Mouse (Mus musculus): ENCODE measurements at regions not wholly inside any gene's neighbourhood (a gene's known extent, or its start where the extent isn't known, plus 50 kb on each side); places are given as distances from the start of the nearest gene placed in this dataset.

- H3K9ac ChIP-seq (ENCODE audit: low read depth, low read length), result no peak overlapping the region
- no peak for ATAC-seq (ENCODE audit: low read depth)
- no peaks in the 10 kb centered on the region for H3K27me3 ChIP-seq (ENCODE audit: control insufficient read depth, insufficient read depth, low read depth, low read length)
- H3K27ac ChIP-seq (ENCODE audit: low read length), result no peak overlapping the region
- H3K4me3 ChIP-seq (ENCODE audit: low read depth, low read length), result no peak overlapping the region
- H3K4me2 ChIP-seq (ENCODE audit: low read depth, low read length), result no peak overlapping the region
- 45% methylated on average over 3 of the region's 3 CpGs for WGBS (ENCODE audit: insufficient replicate concordance)
- no peaks in the 10 kb centered on the region for H3K9me3 ChIP-seq (replicated peaks; ENCODE audit: control insufficient read depth, low read length)
- no peaks in the 10 kb centered on the region for H3K4me1 ChIP-seq (ENCODE audit: control insufficient read depth, low read depth, low read length)
- no peaks in the 10 kb centered on the region for H3K36me3 ChIP-seq (ENCODE audit: control insufficient read depth, insufficient read depth)
Measured at GRCm38 (mm10) chr2:135559328-135559727, 99.5 kb upstream of the Plcb4 start.

GRCm38 (mm10) chr2:135559933-135560710 lies 98.7 kb upstream of the Plcb4 start:
- Histone ChIP-seq H3K36me3 (ENCODE audit: control insufficient read depth, insufficient read depth) (no peaks in the 10 kb centered on the region), H3K9ac (ENCODE audit: low read depth, low read length) (no peak overlapping the region), H3K9me3 (replicated peaks; ENCODE audit: control insufficient read depth, low read length) (no peaks in the 10 kb centered on the region), H3K4me1 (ENCODE audit: control insufficient read depth, low read depth, low read length) (no peaks in the 10 kb centered on the region), H3K4me2 (ENCODE audit: low read depth, low read length) (no peak overlapping the region), H3K27me3 (ENCODE audit: control insufficient read depth, insufficient read depth, low read depth, low read length) (no peaks in the 10 kb centered on the region), H3K27ac (ENCODE audit: low read length) (no peak overlapping the region), H3K4me3 (ENCODE audit: low read depth, low read length) (no peak overlapping the region)
- 64% methylated on average over 9 of the region's 9 CpGs for WGBS (ENCODE audit: insufficient replicate concordance)
- no peak for ATAC-seq (ENCODE audit: low read depth)

- WGBS (ENCODE audit: insufficient replicate concordance), result 41% methylated on average over 1 of the region's 1 CpGs
Measured at GRCm38 (mm10) chr2:135560856-135561255, 98.0 kb upstream of the Plcb4 start.

GRCm38 (mm10) chr2:135561716-135562115 lies 97.1 kb upstream of the Plcb4 start:
- no peak overlapping the region for H3K9ac ChIP-seq (ENCODE audit: low read depth, low read length)
- no peaks in the 10 kb centered on the region for H3K27me3 ChIP-seq (ENCODE audit: control insufficient read depth, insufficient read depth, low read depth, low read length)
- no peak; the same call in 1 of the 2 replicates for ATAC-seq (ENCODE audit: low read depth)
- no peaks in the 10 kb centered on the region for H3K4me1 ChIP-seq (ENCODE audit: control insufficient read depth, low read depth, low read length)
- WGBS (ENCODE audit: insufficient replicate concordance), result 28% methylated on average over 7 of the region's 7 CpGs
- no peaks in the 10 kb centered on the region for H3K36me3 ChIP-seq (ENCODE audit: control insufficient read depth, insufficient read depth)
- H3K4me3 ChIP-seq (ENCODE audit: low read depth, low read length), result no peak overlapping the region
- no peak overlapping the region for H3K27ac ChIP-seq (ENCODE audit: low read length)
- H3K9me3 ChIP-seq (replicated peaks; ENCODE audit: control insufficient read depth, low read length), result no peaks in the 10 kb centered on the region
- H3K4me2 ChIP-seq (ENCODE audit: low read depth, low read length), result no peak overlapping the region

More at GRCm38 (mm10) chr2:135560856-135561255, 98.0 kb upstream of the Plcb4 start:
- no peaks in the 10 kb centered on the region for H3K36me3 ChIP-seq (ENCODE audit: control insufficient read depth, insufficient read depth)
- no peak overlapping the region for H3K4me3 ChIP-seq (ENCODE audit: low read depth, low read length)
- no peak overlapping the region for H3K9ac ChIP-seq (ENCODE audit: low read depth, low read length)
- no peak overlapping the region for H3K4me2 ChIP-seq (ENCODE audit: low read depth, low read length)
- no peak overlapping the region for H3K27ac ChIP-seq (ENCODE audit: low read length)
- H3K9me3 ChIP-seq (replicated peaks; ENCODE audit: control insufficient read depth, low read length), result no peaks in the 10 kb centered on the region
- H3K27me3 ChIP-seq (ENCODE audit: control insufficient read depth, insufficient read depth, low read depth, low read length), result no peaks in the 10 kb centered on the region
- H3K4me1 ChIP-seq (ENCODE audit: control insufficient read depth, low read depth, low read length), result no peaks in the 10 kb centered on the region
- ATAC-seq (ENCODE audit: low read depth), result no peak

- no peak overlapping the region for H3K4me2 ChIP-seq (ENCODE audit: low read depth, low read length)
- WGBS (ENCODE audit: insufficient replicate concordance), result 58% methylated on average over 10 of the region's 10 CpGs
Measured at GRCm38 (mm10) chr2:135562140-135562890, 96.5 kb upstream of the Plcb4 start.

GRCm38 (mm10) chr2:135564231-135564630 lies 94.6 kb upstream of the Plcb4 start:
- H3K4me3 ChIP-seq (ENCODE audit: low read depth, low read length), result no peak overlapping the region
- no peak overlapping the region for H3K27ac ChIP-seq (ENCODE audit: low read length)
- ATAC-seq (ENCODE audit: low read depth), result no peak
- H3K9ac ChIP-seq (ENCODE audit: low read depth, low read length), result no peak overlapping the region
- H3K9me3 ChIP-seq (replicated peaks; ENCODE audit: control insufficient read depth, low read length), result no peaks in the 10 kb centered on the region
- H3K36me3 ChIP-seq (ENCODE audit: control insufficient read depth, insufficient read depth), result no peaks in the 10 kb centered on the region
- no peaks in the 10 kb centered on the region for H3K4me1 ChIP-seq (ENCODE audit: control insufficient read depth, low read depth, low read length)
- no peaks in the 10 kb centered on the region for H3K27me3 ChIP-seq (ENCODE audit: control insufficient read depth, insufficient read depth, low read depth, low read length)
- 50% methylated on average over 4 of the region's 4 CpGs for WGBS (ENCODE audit: insufficient replicate concordance)
- no peak overlapping the region for H3K4me2 ChIP-seq (ENCODE audit: low read depth, low read length)

More at GRCm38 (mm10) chr2:135562140-135562890, 96.5 kb upstream of the Plcb4 start:
- no peaks in the 10 kb centered on the region for H3K4me1 ChIP-seq (ENCODE audit: control insufficient read depth, low read depth, low read length)
- H3K9ac ChIP-seq (ENCODE audit: low read depth, low read length), result no peak overlapping the region
- H3K9me3 ChIP-seq (replicated peaks; ENCODE audit: control insufficient read depth, low read length), result no peaks in the 10 kb centered on the region
- H3K27me3 ChIP-seq (ENCODE audit: control insufficient read depth, insufficient read depth, low read depth, low read length), result no peaks in the 10 kb centered on the region
- H3K27ac ChIP-seq (ENCODE audit: low read length), result no peak overlapping the region
- H3K4me3 ChIP-seq (ENCODE audit: low read depth, low read length), result no peak overlapping the region
- H3K36me3 ChIP-seq (ENCODE audit: control insufficient read depth, insufficient read depth), result no peaks in the 10 kb centered on the region
- peak; percentile 65; the same call in 1 of the 2 replicates for ATAC-seq (ENCODE audit: low read depth)

GRCm38 (mm10) chr2:135568350-135568749 lies 90.5 kb upstream of the Plcb4 start:
- H3K4me2 ChIP-seq (ENCODE audit: low read depth, low read length), result no peak overlapping the region
- 57% methylated on average over 2 of the region's 2 CpGs for WGBS (ENCODE audit: insufficient replicate concordance)
- H3K9ac ChIP-seq (ENCODE audit: low read depth, low read length), result no peak overlapping the region
- H3K4me3 ChIP-seq (ENCODE audit: low read depth, low read length), result no peak overlapping the region
- no peaks in the 10 kb centered on the region for H3K4me1 ChIP-seq (ENCODE audit: control insufficient read depth, low read depth, low read length)
- no peaks in the 10 kb centered on the region for H3K9me3 ChIP-seq (replicated peaks; ENCODE audit: control insufficient read depth, low read length)
- no peak for ATAC-seq (ENCODE audit: low read depth)
- H3K27ac ChIP-seq (ENCODE audit: low read length), result no peak overlapping the region
- H3K36me3 ChIP-seq (ENCODE audit: control insufficient read depth, insufficient read depth), result no peaks in the 10 kb centered on the region
- no peaks in the 10 kb centered on the region for H3K27me3 ChIP-seq (ENCODE audit: control insufficient read depth, insufficient read depth, low read depth, low read length)

GRCm38 (mm10) chr2:135571599-135571998 lies 87.2 kb upstream of the Plcb4 start:
- Histone ChIP-seq H3K27me3 (ENCODE audit: control insufficient read depth, insufficient read depth, low read depth, low read length) (no peaks in the 10 kb centered on the region), H3K9ac (ENCODE audit: low read depth, low read length) (no peak overlapping the region), H3K36me3 (ENCODE audit: control insufficient read depth, insufficient read depth) (no peaks in the 10 kb centered on the region), H3K27ac (ENCODE audit: low read length) (no peak overlapping the region), H3K9me3 (replicated peaks; ENCODE audit: control insufficient read depth, low read length) (no peaks in the 10 kb centered on the region), H3K4me2 (ENCODE audit: low read depth, low read length) (no peak overlapping the region), H3K4me1 (ENCODE audit: control insufficient read depth, low read depth, low read length) (no peaks in the 10 kb centered on the region), H3K4me3 (ENCODE audit: low read depth, low read length) (no peak overlapping the region)
- no peak for ATAC-seq (ENCODE audit: low read depth)
- 43% methylated on average over 5 of the region's 5 CpGs for WGBS (ENCODE audit: insufficient replicate concordance)

- Histone ChIP-seq H3K9ac (ENCODE audit: low read depth, low read length) (no peak overlapping the region), H3K9me3 (replicated peaks; ENCODE audit: control insufficient read depth, low read length) (no peaks in the 10 kb centered on the region), H3K4me3 (ENCODE audit: low read depth, low read length) (no peak overlapping the region), H3K36me3 (ENCODE audit: control insufficient read depth, insufficient read depth) (no peaks in the 10 kb centered on the region), H3K4me2 (ENCODE audit: low read depth, low read length) (no peak overlapping the region), H3K27ac (ENCODE audit: low read length) (no peak overlapping the region), H3K27me3 (ENCODE audit: control insufficient read depth, insufficient read depth, low read depth, low read length) (no peaks in the 10 kb centered on the region), H3K4me1 (ENCODE audit: control insufficient read depth, low read depth, low read length) (no peaks in the 10 kb centered on the region)
- ATAC-seq (ENCODE audit: low read depth), result no peak
- 67% methylated on average over 5 of the region's 5 CpGs for WGBS (ENCODE audit: insufficient replicate concordance)
Measured at GRCm38 (mm10) chr2:135577228-135577627, 81.6 kb upstream of the Plcb4 start.
